Mouse (Mus musculus) myocyte (in vitro differentiated cells): ENCODE data around the gene Olfr699. TPM values are rescaled to one million over a fixed set of nuclear protein-coding genes. Genes with fewer than 3 reads are reported as not detected.
"Not testable (repeated sequence)": the region's sequence is repeated elsewhere in the genome, so short reads cannot be mapped to it uniquely, and the experiment has no call there.

Experiments used
- H3K27me3 ChIP-seq: one replicate; pipeline ENCODE4 v1.6.1; 2011; ENCODE audit not compliant: control insufficient read depth, insufficient read depth, insufficient read length
- H3K36me3 ChIP-seq: one replicate; pipeline ENCODE4 v1.6.1; 2011; ENCODE audit not compliant: control insufficient read depth, insufficient read depth
- H3K4me2 ChIP-seq: one replicate; pipeline ENCODE4 v1.6.1; 2011; ENCODE audit warnings: low read depth, control low read depth
- H3K4me3 ChIP-seq: one replicate; pipeline ENCODE4 v1.5.1; 2011; ENCODE audit warnings: mild to moderate bottlenecking, control low read depth, moderate library complexity
- H3K79me2 ChIP-seq: one replicate; pipeline ENCODE4 v1.6.1; 2011; ENCODE audit not compliant: control insufficient read depth, insufficient read depth
- H3ac ChIP-seq: one replicate; pipeline ENCODE4 v1.6.1; 2011; ENCODE audit not compliant: control insufficient read depth, insufficient read length
- CEBPB ChIP-seq: IDR thresholded peaks from 2 replicates; pipeline ENCODE4 v1.6.1; 2011; ENCODE audit warnings: mild to moderate bottlenecking, moderate library complexity; ENCODE audit not compliant: poor library complexity, insufficient read depth, severe bottlenecking
- E2F4 ChIP-seq: IDR thresholded peaks from one replicate; pipeline ENCODE4 v1.6.1; 2011; ENCODE audit warnings: mild to moderate bottlenecking, control low read depth, moderate library complexity; ENCODE audit not compliant: insufficient read depth
- MAX ChIP-seq: IDR thresholded peaks from one replicate; pipeline ENCODE4 v1.6.1; 2011; ENCODE audit warnings: low read depth, mild to moderate bottlenecking, control low read depth
- MYOD1 ChIP-seq, 3 experiments: IDR thresholded peaks; one replicate each; pipeline ENCODE4 v1.6.1; 2011; ENCODE audit warnings: control low read depth in 2 of 3, low read depth in 2 of 3, mild to moderate bottlenecking in 2 of 3, moderate library complexity in 1 of 3; ENCODE audit not compliant: insufficient read length in 2 of 3, control insufficient read depth in 1 of 3
- MYOG ChIP-seq, 3 experiments: IDR thresholded peaks; one replicate each; pipeline ENCODE4 v1.6.1; 2011; ENCODE audit warnings: control low read depth in 2 of 3, low read depth in 2 of 3, mild to moderate bottlenecking in 2 of 3; ENCODE audit not compliant: insufficient read length in 2 of 3, control insufficient read depth in 1 of 3, insufficient read depth in 1 of 3
- POLR2A ChIP-seq: IDR thresholded peaks from one replicate; pipeline ENCODE4 v1.6.1; 2011; ENCODE audit warnings: low read depth, mild to moderate bottlenecking, control low read depth, moderate library complexity; ENCODE audit not compliant: insufficient read length
- POLR2AphosphoS2 ChIP-seq: IDR thresholded peaks from one replicate; pipeline ENCODE4 v1.6.1; 2011; ENCODE audit warnings: low read depth, control low read depth; ENCODE audit not compliant: insufficient read length
- REST ChIP-seq: IDR thresholded peaks from one replicate; pipeline ENCODE4 v1.6.1; 2011; ENCODE audit warnings: mild to moderate bottlenecking, control low read depth, moderate library complexity; ENCODE audit not compliant: insufficient read depth, insufficient read length
- SRF ChIP-seq: IDR thresholded peaks from one replicate; pipeline ENCODE4 v1.6.1; 2011; ENCODE audit warnings: low read depth; ENCODE audit not compliant: control insufficient read depth, insufficient read length
- TCF12 ChIP-seq: IDR thresholded peaks from one replicate; pipeline ENCODE4 v1.6.1; 2011; ENCODE audit warnings: mild to moderate bottlenecking, control low read depth; ENCODE audit not compliant: poor library complexity, insufficient read depth, severe bottlenecking
- TCF3 ChIP-seq: IDR thresholded peaks from one replicate; pipeline ENCODE4 v1.6.1; 2011; ENCODE audit warnings: low read depth, control low read depth; ENCODE audit not compliant: insufficient read length
- USF1 ChIP-seq: IDR thresholded peaks from one replicate; pipeline ENCODE4 v1.6.1; 2011; ENCODE audit warnings: low read depth, mild to moderate bottlenecking, control low read depth, moderate library complexity
- polyA plus RNA-seq: library from polyadenylated mRNA; unstranded; fragments of >200 nt; fragmentation: generic; extraction: Trizol; gene quantifications from one replicate; pipeline ENCODE4 v1.2.1, GENCODE M21; 2012; ENCODE audit warnings: missing spikeins

Olfr699 gene
- polyA plus RNA-seq, 1 experiment, result not detected

- no peaks in the 10 kb centered on the region for H3K27me3 ChIP-seq
- TF ChIP-seq MAX, result no peak
- TF ChIP-seq POLR2AphosphoS2, result no peak
- no peak for TF ChIP-seq CEBPB
- TF ChIP-seq SRF, result no peak
- TF ChIP-seq MYOG (IDR thresholded peaks at IDR 0.05; ENCODE audit: control insufficient read depth in 1 of 3, insufficient read depth in 1 of 3, insufficient read length in 2 of 3, low read depth in 2 of 3), result no peak
- no peak for TF ChIP-seq TCF3
- no peak for TF ChIP-seq MYOD1 (IDR thresholded peaks at IDR 0.05; ENCODE audit: control insufficient read depth in 1 of 3, insufficient read length in 2 of 3, low read depth in 2 of 3)
- TF ChIP-seq E2F4, result no peak
- TF ChIP-seq REST, result no peak
- TF ChIP-seq USF1, result no peak
- no peak for TF ChIP-seq TCF12
- TF ChIP-seq POLR2A, result no peak
- no peak within 1 kb of the TSS for H3ac ChIP-seq
- no peaks in the 10 kb centered on the region for H3K36me3 ChIP-seq
- no peak within 1 kb of the TSS for H3K4me3 ChIP-seq
- H3K4me2 ChIP-seq, result no peak within 1 kb of the TSS
- no peaks in the 10 kb centered on the region for H3K79me2 ChIP-seq
These were observed 15.7 kb upstream of the Olfr699 start, which contains the start of gene Olfr700 for GRCm38 (mm10) chr7:106808734-106809133. TSS of gene Olfr700 (minus strand) at chr7:106808834.

DNA sequence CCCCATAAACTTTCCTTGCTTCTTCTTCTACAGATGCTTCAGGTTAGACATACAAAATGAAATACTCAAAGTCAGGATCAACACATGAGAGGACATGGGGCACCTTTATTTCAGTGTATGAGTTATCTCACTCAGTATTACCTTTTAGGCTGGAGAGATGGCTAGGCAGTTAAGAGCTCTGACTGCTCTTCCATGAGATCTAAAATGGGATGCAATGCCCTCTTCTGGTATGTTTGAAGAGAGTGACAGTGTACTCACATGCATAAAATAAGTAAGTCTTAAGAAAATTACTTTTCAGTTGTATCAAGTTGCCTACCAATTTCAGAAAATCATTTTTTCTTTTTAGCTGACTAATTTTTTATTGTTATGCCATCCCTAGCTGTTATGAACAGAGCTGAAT is 4.7 kb downstream of the Olfr699 start:
- H3K36me3 ChIP-seq, result no peaks in the 10 kb centered on the region
- H3ac ChIP-seq, result no peak overlapping the region
- no peak overlapping the region for H3K4me2 ChIP-seq
- H3K79me2 ChIP-seq, result no peaks in the 10 kb centered on the region
- no peak overlapping the region for H3K4me3 ChIP-seq
- TF ChIP-seq E2F4 (no peak), TCF3 (no peak), MYOD1 (IDR thresholded peaks at IDR 0.05; ENCODE audit: control insufficient read depth in 1 of 3, insufficient read length in 2 of 3, low read depth in 2 of 3) (no peak), MYOG (IDR thresholded peaks at IDR 0.05; ENCODE audit: control insufficient read depth in 1 of 3, insufficient read depth in 1 of 3, insufficient read length in 2 of 3, low read depth in 2 of 3) (no peak), POLR2AphosphoS2 (no peak), CEBPB (no peak), POLR2A (no peak), TCF12 (no peak), USF1 (no peak)
- no peaks in the 10 kb centered on the region for H3K27me3 ChIP-seq

DNA sequence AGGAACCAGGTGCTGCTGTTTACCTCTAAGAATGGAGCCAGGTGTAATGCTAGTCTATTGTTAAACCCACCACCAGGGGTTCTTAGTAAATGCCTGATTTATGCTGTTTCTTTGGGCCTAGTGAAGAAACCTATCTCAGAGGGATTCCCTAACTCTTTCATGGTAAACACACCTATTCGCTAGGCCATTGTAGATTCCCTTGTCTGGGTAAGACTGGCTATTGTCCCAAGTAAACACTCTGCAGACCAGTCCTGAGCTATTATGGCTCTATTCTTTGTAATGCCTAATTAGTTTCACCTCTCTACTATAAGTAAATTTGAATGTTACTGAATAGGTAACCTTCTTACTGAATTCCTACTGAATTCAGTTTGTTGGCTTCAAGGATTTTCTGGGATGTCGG is 32.0 kb downstream of the Olfr699 start:
- not testable (repeated sequence) for H3K4me2 ChIP-seq, H3K27me3 ChIP-seq

GRCm38 (mm10) chr7:106758800-106759199 is 34.2 kb downstream of the Olfr699 start:
- Histone ChIP-seq H3K27me3 (no peaks in the 10 kb centered on the region), H3K4me3 (no peak overlapping the region), H3K4me2 (no peak overlapping the region), H3K79me2 (no peaks in the 10 kb centered on the region), H3ac (no peak overlapping the region), H3K36me3 (no peaks in the 10 kb centered on the region)
- TF ChIP-seq USF1 (no peak), POLR2A (no peak), E2F4 (no peak), TCF3 (no peak), REST (no peak), TCF12 (no peak), POLR2AphosphoS2 (no peak), MAX (no peak), MYOG (IDR thresholded peaks at IDR 0.05; ENCODE audit: control insufficient read depth in 1 of 3, insufficient read depth in 1 of 3, insufficient read length in 2 of 3, low read depth in 2 of 3) (no peak), SRF (no peak), CEBPB (no peak), MYOD1 (IDR thresholded peaks at IDR 0.05; ENCODE audit: control insufficient read depth in 1 of 3, insufficient read length in 2 of 3, low read depth in 2 of 3) (no peak)

More for the DNA sequence above, 32.0 kb downstream of the Olfr699 start:
- not testable (repeated sequence) for H3ac ChIP-seq, H3K4me3 ChIP-seq, H3K36me3 ChIP-seq, H3K79me2 ChIP-seq

GRCm38 (mm10) chr7:106755297-106755696 is 37.7 kb downstream of the Olfr699 start, which contains the start of gene Olfr698:
TSS of gene Olfr698 (minus strand) at chr7:106755397.
- H3K27me3 ChIP-seq, result no peaks in the 10 kb centered on the region
- no peak within 1 kb of the TSS for H3K4me2 ChIP-seq
- H3K79me2 ChIP-seq, result no peaks in the 10 kb centered on the region
- H3K4me3 ChIP-seq, result no peak within 1 kb of the TSS
- no peak for TF ChIP-seq MYOG (IDR thresholded peaks at IDR 0.05; ENCODE audit: control insufficient read depth in 1 of 3, insufficient read depth in 1 of 3, insufficient read length in 2 of 3, low read depth in 2 of 3)
- TF ChIP-seq REST, result no peak
- TF ChIP-seq CEBPB, result no peak
- no peak for TF ChIP-seq E2F4
- TF ChIP-seq TCF3, result no peak
- no peak for TF ChIP-seq POLR2AphosphoS2
- TF ChIP-seq MAX, result no peak
- TF ChIP-seq TCF12, result no peak
- no peak for TF ChIP-seq USF1
- TF ChIP-seq SRF, result no peak
- no peak for TF ChIP-seq MYOD1 (IDR thresholded peaks at IDR 0.05; ENCODE audit: control insufficient read depth in 1 of 3, insufficient read length in 2 of 3, low read depth in 2 of 3)
- TF ChIP-seq POLR2A, result no peak
- H3ac ChIP-seq, result no peak within 1 kb of the TSS
- no peaks in the 10 kb centered on the region for H3K36me3 ChIP-seq
